Mouse (Mus musculus): Measurements from ENCODE around the gene Tm7sf3.
A peak's percentile ranks its signal among the peaks of the same experiment; 100 is the strongest.

Tm7sf3 gene

GRCm38 (mm10) chr6:146642276-146643183 is at the start of gene Tm7sf3, which contains the start of gene Med21:
Gene Tm7sf3, minus strand, starts transcription at chr6:146642824.
Gene Med21, plus strand, starts transcription at chr6:146642547.
- DNase-seq (ENCODE audit: low read depth in 1 of 2, low spot score in 2 of 2): peak; percentile 92 to 95

GRCm38 (mm10) chr6:146688861-146689260 is 46.2 kb upstream of the Tm7sf3 start:
- no peak for DNase-seq (ENCODE audit: low read depth in 1 of 2, low spot score in 2 of 2)

- DNase-seq (ENCODE audit: low read depth in 1 of 2, low spot score in 2 of 2): no peak
Measured at GRCm38 (mm10) chr6:146688010-146688409, 45.4 kb upstream of the Tm7sf3 start.

DNA sequence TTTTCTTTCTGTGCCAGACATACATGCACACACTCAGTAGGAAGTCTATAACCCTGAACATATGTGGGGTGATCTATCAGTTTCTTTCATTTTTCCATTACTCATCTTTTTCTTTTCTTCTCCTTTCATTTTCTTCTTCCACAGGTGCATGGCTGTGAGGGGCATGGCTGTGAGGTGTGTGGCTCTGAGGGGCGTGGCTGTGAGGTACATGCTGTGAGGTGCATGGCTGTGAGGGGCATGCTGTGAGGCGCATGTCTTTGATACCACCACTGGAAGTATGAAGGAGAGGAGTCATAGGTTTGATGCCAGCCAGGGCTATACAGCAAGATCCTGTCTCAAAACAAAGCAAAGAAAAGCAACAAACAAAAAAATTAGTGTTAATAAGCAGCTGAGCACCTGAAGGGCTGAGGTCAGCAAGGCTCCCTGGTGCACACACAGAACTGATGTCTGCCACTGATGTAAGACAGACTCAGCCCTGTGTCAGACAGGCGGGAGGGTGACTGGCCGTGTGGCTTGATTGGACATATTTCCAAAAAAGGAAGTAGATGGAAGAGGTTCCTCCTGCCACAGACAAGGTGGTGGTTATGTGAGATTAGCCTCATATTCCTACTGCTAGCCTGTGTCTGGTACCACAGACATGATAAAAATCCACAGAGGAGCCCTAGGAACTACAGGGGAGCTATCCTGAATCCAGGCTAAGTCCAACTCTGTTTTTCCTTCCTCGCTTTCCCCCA is 44.0 kb upstream of the Tm7sf3 start:
- peak; percentile 21 to 37 for DNase-seq (ENCODE audit: low read depth in 1 of 2, low spot score in 2 of 2)

DNA sequence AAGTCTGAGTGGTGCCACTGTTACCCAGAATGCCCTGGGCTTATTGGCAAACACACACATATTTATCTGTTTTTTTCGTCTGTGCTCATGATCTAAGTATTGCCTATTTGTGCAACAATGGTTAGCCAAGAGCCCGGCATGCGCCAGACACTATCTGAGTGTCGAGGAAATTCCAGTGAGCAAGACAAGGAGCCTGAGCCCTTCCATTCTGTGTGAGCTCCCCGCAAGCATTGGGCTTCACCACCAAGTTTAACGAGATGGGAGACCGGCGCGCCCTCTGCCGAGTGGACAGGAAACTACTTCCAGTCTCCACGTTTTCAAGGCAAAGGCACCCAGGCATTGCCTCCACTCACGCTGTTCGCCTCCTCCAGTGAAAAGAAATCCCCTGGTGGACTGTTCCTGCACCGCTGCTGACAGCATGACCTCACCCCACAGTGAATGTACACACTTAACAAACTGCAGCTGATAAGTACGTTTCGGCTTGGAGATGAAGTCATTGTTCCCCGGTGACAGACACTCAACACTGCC is 43.2 kb upstream of the Tm7sf3 start:
- peak; percentile 13 to 45 for DNase-seq (ENCODE audit: low read depth in 1 of 2, low spot score in 2 of 2)

GRCm38 (mm10) chr6:146683881-146684280 is 41.3 kb upstream of the Tm7sf3 start:
- DNase-seq (ENCODE audit: low read depth in 1 of 2, low spot score in 2 of 2): no peak

GRCm38 (mm10) chr6:146678136-146679070 is 35.8 kb upstream of the Tm7sf3 start:
- no peak for DNase-seq (ENCODE audit: low read depth in 1 of 2, low spot score in 2 of 2)

DNA sequence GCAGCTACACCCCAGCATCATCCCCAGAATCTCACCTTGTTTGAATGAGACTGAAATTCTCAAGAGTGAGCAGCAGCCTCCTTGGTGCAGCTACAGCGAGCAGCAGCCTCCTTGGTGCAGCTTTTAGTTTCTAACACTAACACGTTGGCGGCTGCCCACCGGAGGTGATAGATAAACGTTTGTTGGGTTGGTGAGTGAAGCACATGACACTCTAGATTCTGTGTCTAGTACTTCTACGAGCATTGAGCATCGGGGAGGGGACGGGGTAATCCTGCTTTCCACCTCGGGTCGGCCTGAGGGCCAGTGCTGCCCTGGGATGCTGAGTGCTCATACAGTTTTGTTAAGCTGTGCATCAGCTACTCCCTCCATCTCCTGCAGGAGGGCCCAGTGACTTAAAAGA is 34.3 kb upstream of the Tm7sf3 start:
- DNase-seq (ENCODE audit: low read depth in 1 of 2, low spot score in 2 of 2): no peak

- peak; percentile 41 to 42 for DNase-seq (ENCODE audit: low read depth in 1 of 2, low spot score in 2 of 2)
Measured at GRCm38 (mm10) chr6:146674881-146675536, 32.4 kb upstream of the Tm7sf3 start.

DNA sequence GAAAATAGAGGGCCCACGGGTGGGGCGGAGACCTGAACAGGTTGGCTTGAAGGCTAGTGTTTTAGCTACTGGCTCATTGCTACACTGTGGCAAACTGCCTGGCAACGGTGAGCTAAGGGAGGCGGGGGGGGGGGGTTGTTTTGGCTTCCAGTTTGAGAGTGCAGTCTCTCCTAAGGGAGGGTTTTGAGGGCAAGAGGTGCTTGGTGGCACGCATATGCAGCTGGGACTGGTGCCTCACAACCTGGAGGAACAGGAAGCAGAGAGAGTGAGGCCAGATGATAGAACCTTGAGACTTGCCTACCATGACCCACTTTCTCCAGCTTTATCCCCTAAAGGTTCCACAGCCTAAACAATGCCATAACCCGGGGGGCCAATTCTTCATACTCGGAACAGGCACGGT is 31.8 kb upstream of the Tm7sf3 start:
- DNase-seq (ENCODE audit: low read depth in 1 of 2, low spot score in 2 of 2): no peak

GRCm38 (mm10) chr6:146673696-146674095 is 31.1 kb upstream of the Tm7sf3 start:
- no peak for DNase-seq (ENCODE audit: low read depth in 1 of 2, low spot score in 2 of 2)

- DNase-seq (ENCODE audit: low read depth in 1 of 2, low spot score in 2 of 2): no peak
Measured at GRCm38 (mm10) chr6:146672106-146672505, 29.5 kb upstream of the Tm7sf3 start.

- no peak for DNase-seq (ENCODE audit: low read depth in 1 of 2, low spot score in 2 of 2)
Measured at GRCm38 (mm10) chr6:146670956-146671855, 28.6 kb upstream of the Tm7sf3 start.

DNA sequence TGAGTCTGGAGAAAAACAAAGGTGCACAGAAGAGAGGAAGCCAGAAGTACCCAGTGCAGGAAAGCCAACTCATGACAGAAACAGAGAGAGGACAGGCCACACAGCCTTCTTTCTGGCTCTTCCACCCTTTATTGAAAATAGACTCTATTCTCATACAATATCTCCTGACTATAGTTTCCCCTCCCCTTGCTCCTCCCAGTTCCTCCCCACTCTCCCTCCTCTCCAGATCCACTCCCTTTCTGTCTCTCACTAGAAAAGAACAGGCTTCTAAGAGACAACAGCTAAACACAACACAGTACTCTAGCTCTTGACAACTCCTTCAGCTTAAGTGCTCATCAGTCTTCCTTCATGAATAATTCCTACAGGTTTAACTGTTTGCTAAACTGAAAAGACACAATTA is 26.0 kb upstream of the Tm7sf3 start:
- DNase-seq (ENCODE audit: low read depth in 1 of 2, low spot score in 2 of 2): no peak

DNA sequence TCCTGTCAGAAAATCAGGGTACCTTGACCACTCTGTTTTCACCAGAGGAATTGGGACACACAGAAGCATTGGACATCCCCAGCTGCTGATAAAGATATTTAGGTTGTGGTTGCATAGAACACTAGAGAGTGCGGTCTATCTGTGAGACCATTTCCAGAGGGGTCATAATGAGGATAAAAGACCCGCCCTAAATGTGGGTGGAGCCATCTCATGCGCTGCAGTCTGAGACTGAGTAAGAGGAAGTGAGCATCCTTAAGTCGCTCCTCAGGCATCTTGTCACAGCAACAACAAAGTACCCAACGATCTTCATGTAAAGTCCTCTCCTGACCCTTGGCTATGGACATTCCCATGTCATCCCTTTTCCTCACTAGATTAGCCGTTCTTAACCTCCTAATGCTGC is 24.2 kb upstream of the Tm7sf3 start:
- DNase-seq (ENCODE audit: low read depth in 1 of 2, low spot score in 2 of 2): no peak

DNA sequence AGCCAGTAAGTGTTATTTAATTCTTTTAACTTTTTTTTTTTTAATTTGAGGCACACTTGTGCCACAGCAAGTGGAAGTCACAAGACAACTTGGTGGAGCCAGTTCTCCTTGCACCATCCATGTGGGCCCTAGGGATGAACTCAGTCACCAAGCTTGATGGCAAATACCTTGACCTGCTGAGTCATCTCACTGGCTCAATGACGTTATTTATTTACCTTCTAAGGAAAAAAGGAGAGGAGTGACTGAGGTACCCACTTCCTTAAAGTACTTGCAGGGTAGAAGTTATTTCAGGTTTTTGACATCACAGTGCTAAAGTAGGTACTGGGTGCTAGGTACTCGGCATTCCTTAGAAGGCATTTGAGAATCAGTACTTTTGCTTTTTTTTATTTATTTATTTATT is 22.8 kb upstream of the Tm7sf3 start:
- DNase-seq (ENCODE audit: low read depth in 1 of 2, low spot score in 2 of 2): no peak

GRCm38 (mm10) chr6:146664917-146665316 is 22.3 kb upstream of the Tm7sf3 start:
- no peak for DNase-seq (ENCODE audit: low read depth in 1 of 2, low spot score in 2 of 2)

GRCm38 (mm10) chr6:146664116-146664515 is 21.5 kb upstream of the Tm7sf3 start:
- no peak for DNase-seq (ENCODE audit: low read depth in 1 of 2, low spot score in 2 of 2)

DNA sequence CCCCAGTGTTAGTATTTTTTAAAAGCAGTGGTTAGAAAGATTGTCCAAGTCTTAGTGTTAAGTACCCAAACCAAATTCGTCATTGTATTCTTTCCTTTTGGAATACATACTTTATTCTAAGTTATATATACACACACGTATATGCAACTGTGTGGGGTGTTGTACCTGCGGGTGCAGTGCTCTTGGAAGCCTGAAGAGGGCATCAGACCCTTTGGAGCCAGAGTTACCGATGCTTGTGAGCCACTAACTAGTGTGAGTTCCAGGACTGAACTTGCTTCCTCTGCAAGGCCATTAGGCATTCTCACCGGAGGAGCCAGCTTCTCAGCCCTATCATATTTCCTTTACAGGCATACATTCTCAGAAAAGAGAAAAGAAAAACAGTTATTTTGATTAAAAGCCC is 20.1 kb upstream of the Tm7sf3 start:
- peak in 1 of 2 experiments; percentile 25 for DNase-seq (ENCODE audit: low read depth in 1 of 2, low spot score in 2 of 2)
